Mouse (Mus musculus) embryo, embryonic 11 days (tissue): Measurements from ENCODE around the gene Olfr1180.
"Not testable (repeated sequence)": the region's sequence is repeated elsewhere in the genome, so short reads cannot be mapped to it uniquely, and the experiment has no call there.

Source experiments
- DNase-seq: peaks from one replicate; pipeline ENCODE4 v3.0.0-alpha.2; 2015

Gene Olfr1180

DNA sequence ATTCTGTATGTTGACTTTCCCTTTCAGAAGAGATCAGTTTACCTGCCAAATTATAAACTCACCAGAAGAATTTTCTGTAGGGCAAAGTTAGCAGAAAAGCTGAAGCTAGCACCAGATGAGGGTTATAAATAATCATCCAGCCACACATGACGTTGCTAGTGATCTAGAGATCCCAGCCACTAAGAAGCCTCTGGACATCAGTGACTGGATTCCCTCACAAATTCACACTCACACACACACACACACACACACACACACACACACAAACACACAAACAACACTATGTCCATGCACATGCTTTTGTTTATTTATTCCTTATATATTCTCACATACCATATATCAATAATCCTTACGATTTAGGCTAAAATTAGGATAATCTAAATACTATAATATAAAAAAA is at the start of gene Olfr1180:
Gene Olfr1180 (minus strand): TSS at position 101 of the 400 bp plus-strand sequence.
- no peak for DNase-seq

DNA sequence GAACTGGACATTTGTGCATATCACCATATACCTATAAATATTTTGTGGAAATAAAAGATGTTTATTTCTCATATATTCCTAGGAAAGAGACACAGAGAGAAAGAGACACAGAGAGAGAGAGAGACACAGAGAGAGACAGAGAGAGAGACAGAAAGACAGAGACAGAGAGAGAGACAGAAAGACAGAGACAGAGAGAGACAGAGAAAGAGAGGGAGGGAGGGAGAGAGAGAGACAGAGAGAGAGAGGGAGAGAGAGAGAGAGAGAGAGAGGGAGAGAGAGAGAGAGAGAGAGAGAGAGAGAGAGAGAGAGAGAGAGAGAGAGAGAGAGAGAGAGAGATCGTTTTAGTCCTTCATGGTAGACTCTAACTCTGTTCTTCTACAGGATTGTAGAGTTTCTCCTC is 35.6 kb upstream of the Olfr1180 start, which contains the start of gene Olfr1183:
Gene Olfr1183 (plus strand): TSS at position 301 of the 400 bp plus-strand sequence.
- DNase-seq, result not testable (repeated sequence)

DNA sequence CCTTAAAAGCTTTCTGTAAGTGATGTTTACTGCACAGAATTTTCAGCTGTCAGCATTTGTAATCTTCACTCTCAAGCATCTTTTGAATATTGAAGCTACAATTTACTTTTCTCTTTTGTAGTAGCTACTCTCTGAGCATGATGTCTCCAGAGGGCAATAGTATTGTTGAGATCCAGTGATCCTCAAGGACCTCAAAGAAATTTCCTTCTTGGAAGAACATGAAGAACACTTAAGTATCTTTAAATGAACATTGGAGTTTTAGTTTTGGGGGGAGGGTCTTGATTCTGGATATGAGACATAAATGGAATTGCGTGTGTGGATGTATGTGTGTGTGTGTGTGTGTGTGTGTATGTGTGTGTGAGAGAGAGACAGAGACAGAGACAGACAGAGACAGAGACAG is 30.1 kb upstream of the Olfr1180 start, which contains the start of gene Gm13757:
Gene Gm13757 (minus strand): TSS at position 101 of the 400 bp plus-strand sequence.
- DNase-seq, result no peak

DNA sequence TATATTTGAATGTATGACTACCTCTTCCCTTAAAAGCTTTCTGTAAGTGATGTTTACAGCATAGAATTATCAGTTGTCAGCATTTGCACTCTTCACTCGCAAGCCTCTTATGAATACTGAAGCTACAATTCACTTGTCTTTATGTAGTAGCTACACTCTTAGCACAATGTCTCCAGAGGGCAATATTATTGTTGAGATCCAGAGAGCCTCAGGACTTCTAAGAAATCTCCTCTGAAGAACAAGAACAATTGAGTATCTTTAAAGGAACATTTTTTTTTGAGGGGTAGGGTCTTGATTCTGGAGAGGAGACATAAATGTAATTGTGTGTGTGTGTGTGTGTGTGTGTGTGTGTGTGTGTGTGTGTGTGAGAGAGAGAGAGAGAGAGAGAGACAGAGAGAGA is 7.1 kb upstream of the Olfr1180 start, which contains the start of gene Olfr1181:
Gene Olfr1181 (minus strand): TSS at position 101 of the 400 bp plus-strand sequence.
- no peak for DNase-seq

DNA sequence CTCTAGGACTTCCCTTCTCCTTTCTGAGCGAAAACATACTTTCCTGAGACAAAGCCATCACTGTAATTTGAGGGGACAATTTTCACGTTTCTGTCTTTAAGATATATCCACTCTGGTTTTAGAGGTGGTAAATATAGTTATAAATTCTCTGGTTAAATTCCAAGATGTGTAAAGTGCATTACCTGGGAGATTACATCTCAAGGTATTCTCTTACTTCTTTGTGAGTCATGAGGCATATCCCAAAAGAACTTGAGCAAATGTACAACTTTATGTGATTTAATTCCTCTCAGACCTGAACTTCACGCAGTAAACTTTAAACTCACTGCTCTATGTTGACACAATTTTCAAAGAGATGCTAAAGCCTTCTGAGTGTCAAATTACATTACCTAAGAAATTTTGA is 12.6 kb downstream of the Olfr1180 start, which contains the start of gene Olfr1179:
Gene Olfr1179 (minus strand): TSS at position 101 of the 400 bp plus-strand sequence.
- no peak for DNase-seq

DNA sequence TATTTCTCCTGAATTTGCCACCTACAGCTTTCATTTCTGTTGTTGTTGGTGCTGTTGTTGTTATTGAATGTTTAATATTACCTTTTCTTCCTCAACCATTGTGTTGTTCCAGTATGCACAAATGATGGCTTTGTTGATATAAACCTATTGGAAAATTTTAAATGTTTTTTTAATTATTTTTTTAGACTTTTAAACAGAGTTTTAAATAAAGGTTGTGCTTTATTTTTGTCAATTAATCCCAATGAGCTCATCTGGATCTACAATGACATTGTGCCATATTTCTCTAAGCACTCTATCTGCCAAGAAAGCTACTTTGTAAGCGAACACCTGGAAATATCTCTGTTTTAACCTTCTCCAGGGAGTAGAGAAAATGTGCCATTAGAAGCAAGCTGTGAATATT is 32.2 kb downstream of the Olfr1180 start, which contains the start of gene Olfr1178:
Gene Olfr1178 (plus strand): TSS at position 301 of the 400 bp plus-strand sequence.
- DNase-seq, result no peak
